ENCODE assay signal across 12 mouse cellular contexts in the genomic region with DNA sequence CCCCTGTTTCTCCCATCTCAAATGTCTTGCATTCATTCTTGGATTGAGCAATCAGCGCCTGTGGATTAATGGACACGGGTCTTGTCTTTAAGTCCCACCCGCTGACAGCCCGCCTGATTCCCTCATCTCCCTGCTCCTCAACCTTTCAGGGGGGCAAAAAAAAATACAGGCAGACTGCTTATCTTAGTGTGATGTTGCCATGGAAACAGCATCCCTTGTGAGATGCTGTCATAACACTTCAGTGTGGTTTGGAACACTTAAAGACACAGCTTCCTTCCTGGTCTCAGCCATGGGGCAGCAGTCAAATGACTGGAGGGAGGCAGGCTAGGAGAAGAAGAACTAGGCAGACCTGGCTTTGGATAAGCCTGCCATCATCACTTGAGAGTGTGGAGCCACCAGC. TPM values are rescaled to one million over a fixed set of nuclear protein-coding genes. Genes with fewer than 3 reads are reported as not detected.
DNase-seq lines count a peak whose midpoint lies in the region; ATAC-seq and TF ChIP-seq lines count a peak whose summit lies in the region.
"Had no signal": no experiment of that assay in that cellular context is flagged by ENCODE, and none has a peak within 500 bp of the region (broad histone marks: within the 10 kb centered on the region; RNA-seq: fewer than 3 reads in every experiment).

No protein-coding gene starts in this region.

- H3K4me3 ChIP-seq in forebrain, postnatal 0 days (ENCODE audit: low read depth, low read length) = no peak overlapping the region
- H3K4me3 ChIP-seq in midbrain, embryonic 12.5 days = no peak overlapping the region
- H3K4me3 ChIP-seq: liver, embryonic 12.5 days; myocyte had no signal

- no peaks in the 10 kb centered on the region for H3K27me3 ChIP-seq in forebrain, postnatal 0 days (ENCODE audit: insufficient read depth, low read length)
- no peaks in the 10 kb centered on the region for H3K27me3 ChIP-seq in midbrain, embryonic 12.5 days
- H3K27me3 ChIP-seq: liver, embryonic 12.5 days had no signal

- 13% methylated on average over 4 of the region's 4 CpGs for WGBS in forebrain, postnatal 0 days
- WGBS in midbrain, embryonic 12.5 days = 11% methylated on average over 4 of the region's 4 CpGs

- peak; percentile 90 for DNase-seq in heart, adult 11 months
- no peak for DNase-seq in heart, postnatal 4 days
- peak; percentile 66 for DNase-seq in brain, adult 2 months (ENCODE audit: low read depth, low spot score)
- peak; percentile 83 for DNase-seq in forebrain, postnatal 0 days
- no peak for DNase-seq in spleen, postnatal 14 days (ENCODE audit: low spot score in 2 of 2)
- DNase-seq in kidney, adult 11 months = no peak
- no peak for DNase-seq in lung, postnatal 14 days
- DNase-seq: cerebellum, postnatal 36 days; kidney, postnatal 4 days had no signal

- 0 out of 2 replicates have a peak overlapping the region, but pooled peaks have one; percentile 19 for H3K9ac ChIP-seq in forebrain, postnatal 0 days
- H3K9ac ChIP-seq in midbrain, embryonic 12.5 days (replicated peaks) = no peak overlapping the region; the same call in 1 of the 2 replicates
- H3K9ac ChIP-seq: liver, embryonic 12.5 days had no signal

- TF ChIP-seq CTCF in forebrain, postnatal 0 days (IDR thresholded peaks at IDR 0.05; ENCODE audit: low read depth) = no peak

- peaks cover 26% of the 10 kb centered on the region for H3K4me1 ChIP-seq in forebrain, postnatal 0 days (ENCODE audit: insufficient read depth)
- H3K4me1 ChIP-seq in midbrain, embryonic 12.5 days = peaks cover 96% of the 10 kb centered on the region

- no peaks in the 10 kb centered on the region for H3K36me3 ChIP-seq in forebrain, postnatal 0 days (ENCODE audit: insufficient read depth)
- no peaks in the 10 kb centered on the region for H3K36me3 ChIP-seq in midbrain, embryonic 12.5 days
- H3K36me3 ChIP-seq: liver, embryonic 12.5 days had no signal

- no peaks in the 10 kb centered on the region for H3K9me3 ChIP-seq in forebrain, postnatal 0 days (ENCODE audit: low read length)
- H3K9me3 ChIP-seq in midbrain, embryonic 12.5 days = no peaks in the 10 kb centered on the region
- H3K9me3 ChIP-seq: liver, embryonic 12.5 days had no signal

- H3K27ac ChIP-seq in forebrain, postnatal 0 days (ENCODE audit: low read depth, low read length) = peak overlapping the region; percentile 85
- H3K27ac ChIP-seq in midbrain, embryonic 12.5 days (replicated peaks) = peak overlapping the region; percentile 89
- H3K27ac ChIP-seq: liver, embryonic 12.5 days had no signal

- H3K4me2 ChIP-seq in forebrain, postnatal 0 days (ENCODE audit: low read depth) = 0 out of 2 replicates have a peak overlapping the region, but pooled peaks have one; percentile 8
- peak overlapping the region; percentile 25 for H3K4me2 ChIP-seq in midbrain, embryonic 12.5 days (replicated peaks)
- H3K4me2 ChIP-seq: liver, embryonic 12.5 days had no signal

- ATAC-seq in forebrain, postnatal 0 days = peak; percentile 74
- ATAC-seq in midbrain, embryonic 12.5 days (ENCODE audit: low FRiP score, low read depth) = no peak
- ATAC-seq: liver, embryonic 12.5 days had no signal

RNA-seq across cellular contexts. Expression of a gene that starts 47.0 kb away (rescaled TPM):
- 10 to 100 TPM; 60.2 to 64.7 TPM for total RNA-seq in heart, postnatal 4 days (2021)
- 14.8 and 23.1 TPM in 2 replicates for total RNA-seq in forebrain, postnatal 0 days (2014; rRNA removed)
- polyA plus RNA-seq in forebrain, postnatal 0 days (2015; fragmentation: Nextera tagmentation; extraction: Ambion mirVana) = 14.4 and 18.1 TPM in 2 replicates
- polyA plus RNA-seq in midbrain, embryonic 12.5 days (2016; fragmentation: Nextera tagmentation; extraction: Ambion mirVana) = 24.6 and 34.1 TPM in 2 replicates

Comparison
In these comparisons a context has a peak if more than half of its experiments do, and no peak if none do; other contexts are left out.
1. DNase-seq: peak in heart, adult 11 months (single experiment), brain, adult 2 months (single experiment) and forebrain, postnatal 0 days (single experiment); none in heart, postnatal 4 days (single experiment), spleen, postnatal 14 days (0 of 2), kidney, adult 11 months (single experiment) and lung, postnatal 14 days (single experiment).